Mouse (Mus musculus) erythroid progenitor cell, adult 5-6 weeks (primary cell): ENCODE results near the gene 2410015M20Rik. TPM values are rescaled to one million over a fixed set of nuclear protein-coding genes. Genes with fewer than 3 reads are reported as not detected.

Source experiments
- ATAC-seq: replicated peaks from 2 replicates; pipeline ENCODE4 v1.8.0; 2016; ENCODE audit warnings: moderate number of reproducible peaks, mild to moderate bottlenecking, moderate TSS enrichment, inconsistent platforms; ENCODE audit not compliant: poor library complexity, low FRiP score, severe bottlenecking
- total RNA-seq, 2 experiments: library from RNA; stranded (forward) in 1 of 2; stranded (reverse) in 1 of 2; fragments of 150-400 nt in 1 of 2; fragments of 186-747, 209-891 nt in 1 of 2; gene quantifications; 2 replicates each; pipeline versions ENCODE4 v1.2.3 to v1.2.4; 2015 to 2017; ENCODE audit warnings: low replicate concordance in 2 of 2

2410015M20Rik gene
- total RNA-seq, 2 experiments from 2014 or later = 20.7 to 21.8 TPM

DNA sequence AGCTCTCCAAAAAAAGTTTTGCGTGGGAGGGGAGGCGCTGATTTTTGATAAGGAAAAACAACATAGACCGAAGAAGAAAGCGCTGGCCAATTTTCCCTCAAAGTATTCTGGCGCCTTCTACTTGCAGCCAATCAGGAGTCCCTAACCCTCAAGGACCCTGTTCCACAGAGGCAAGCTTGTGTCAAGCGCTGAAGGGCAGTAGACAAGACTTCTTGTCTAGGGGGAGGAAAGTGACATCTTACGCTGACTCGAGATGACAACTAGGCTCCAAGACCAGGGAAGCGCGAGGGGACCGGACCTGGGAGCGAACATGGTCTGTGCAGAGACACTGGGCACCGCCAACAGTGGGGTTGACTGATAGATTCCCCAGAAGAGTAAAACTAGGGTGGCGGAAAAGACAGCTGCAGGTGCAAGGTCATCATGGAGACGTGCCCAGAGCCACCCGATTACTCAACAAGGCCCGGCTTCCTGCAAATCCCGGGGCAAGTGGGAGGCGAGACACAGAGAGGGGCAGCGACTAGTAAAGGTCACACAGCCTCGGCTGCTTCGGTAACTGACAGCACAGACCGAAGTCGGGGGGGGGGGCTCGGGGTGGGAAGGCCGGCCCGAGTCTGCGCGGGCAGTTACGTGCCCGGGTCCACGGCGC is 25.8 kb downstream of the 2410015M20Rik start:
- no peak for ATAC-seq

DNA sequence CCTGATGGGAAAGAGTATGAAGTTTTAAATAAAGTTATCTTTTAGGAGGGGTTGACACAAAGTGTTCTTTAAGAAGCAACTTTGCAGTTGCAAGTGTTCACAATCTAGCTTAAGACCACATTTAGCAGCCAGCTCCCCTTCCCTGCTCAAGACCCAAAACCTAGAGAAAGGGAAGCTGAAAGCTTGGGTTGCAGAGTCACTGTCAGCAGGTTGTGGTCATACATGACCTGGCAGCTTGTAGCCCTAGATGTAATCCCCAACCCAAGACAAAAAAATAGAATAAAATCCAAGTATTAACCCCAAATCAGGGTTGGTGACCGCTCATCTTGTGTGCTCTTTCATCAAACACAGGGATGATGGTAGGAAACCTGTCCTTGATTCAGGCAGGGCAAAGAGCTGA is 26.5 kb downstream of the 2410015M20Rik start:
- ATAC-seq = no peak

DNA sequence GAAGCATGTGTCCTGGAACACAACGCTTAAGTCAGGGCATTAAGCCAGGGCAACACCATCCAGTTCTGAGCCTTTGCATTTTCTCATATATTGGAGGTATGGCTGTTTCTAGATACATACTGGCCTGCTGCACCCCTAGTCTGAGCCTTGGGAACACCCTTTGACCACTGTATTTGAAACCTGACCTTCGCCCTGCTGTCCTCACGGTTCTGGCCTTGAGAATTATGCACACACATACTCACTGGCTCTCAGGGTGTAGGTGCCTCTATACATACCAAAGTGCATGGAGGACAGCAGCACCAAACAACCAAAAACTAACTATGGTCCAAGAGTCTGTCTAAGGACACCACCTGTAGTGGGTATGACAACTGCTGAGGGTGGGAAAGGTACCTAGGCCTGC is 36.6 kb downstream of the 2410015M20Rik start:
- ATAC-seq = no peak

DNA sequence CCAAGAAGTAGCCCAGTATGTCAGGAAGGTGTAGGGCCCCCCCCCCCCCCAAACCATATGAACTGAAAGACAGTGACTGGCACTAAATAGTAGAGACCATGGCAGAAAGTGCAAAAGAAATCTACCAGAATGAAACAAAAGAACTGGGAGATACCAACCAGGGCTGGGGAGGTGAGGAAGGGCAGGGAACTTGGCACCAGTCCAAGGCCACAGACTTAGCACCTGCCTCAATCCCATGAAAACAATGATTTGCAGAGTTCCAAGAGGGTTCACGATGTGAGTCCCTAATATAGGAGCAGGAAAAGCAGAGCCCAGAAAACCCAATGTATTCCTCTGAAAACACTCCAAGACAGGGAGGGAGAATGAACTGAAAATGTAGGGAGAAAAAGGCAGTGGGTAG is 37.4 kb downstream of the 2410015M20Rik start:
- ATAC-seq = no peak

DNA sequence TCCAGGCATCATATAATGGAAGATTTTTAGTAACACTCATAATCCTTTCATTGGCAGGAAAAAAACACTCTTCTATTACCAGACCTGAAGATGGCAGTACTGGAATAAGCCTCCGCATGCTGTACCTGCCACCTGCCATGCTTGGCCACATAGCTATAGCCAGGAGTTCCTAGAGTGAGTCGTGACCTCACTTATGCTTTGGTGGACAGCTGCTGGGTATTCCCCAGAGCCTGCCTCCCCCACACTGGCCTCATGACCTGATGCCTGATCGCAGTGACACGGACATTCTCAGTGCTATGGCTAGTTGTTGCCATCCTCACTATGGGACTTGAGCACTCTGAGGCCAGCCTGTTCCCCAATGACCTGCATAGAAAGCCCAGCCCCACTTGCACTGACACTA is 39.3 kb downstream of the 2410015M20Rik start:
- no peak for ATAC-seq

DNA sequence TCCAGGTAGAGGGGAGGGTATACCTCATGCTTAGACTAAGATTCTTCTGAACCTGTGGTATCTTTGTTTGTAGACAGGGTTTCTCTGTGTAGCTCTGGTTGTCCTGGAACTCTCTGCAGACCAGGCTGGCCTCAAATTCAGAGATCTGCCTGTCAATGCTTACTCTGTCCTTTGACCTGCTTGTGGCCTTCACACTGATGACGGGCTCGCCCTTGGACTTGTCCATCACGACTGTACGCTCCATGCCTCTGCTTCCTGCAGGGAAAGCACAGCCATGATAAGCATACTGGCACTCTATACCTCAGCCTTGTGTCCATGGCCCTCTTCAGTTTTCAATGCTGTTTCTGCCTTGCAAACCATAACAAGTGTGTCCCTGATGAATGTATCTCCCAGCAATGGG is 42.2 kb downstream of the 2410015M20Rik start:
- no peak for ATAC-seq

DNA sequence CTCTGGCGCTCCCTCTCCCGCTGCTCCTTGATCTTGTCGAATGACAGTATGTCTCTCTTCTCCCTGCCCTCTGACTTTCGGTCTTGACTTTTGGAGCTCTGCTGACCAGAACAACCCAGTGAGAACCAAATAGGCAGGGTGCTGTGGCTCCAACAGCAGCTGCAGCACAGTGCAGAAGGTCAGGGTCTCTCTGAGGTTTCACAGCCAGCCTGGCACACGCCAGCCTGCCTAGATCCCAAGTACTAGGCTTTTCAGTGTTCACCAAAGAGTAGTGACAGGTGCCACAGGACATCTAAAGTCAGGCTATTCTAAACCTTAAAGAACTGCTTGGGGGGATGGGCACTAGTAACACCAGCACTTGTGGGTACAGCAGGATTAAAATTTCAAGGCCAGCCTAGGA is 42.7 kb downstream of the 2410015M20Rik start:
- no peak for ATAC-seq

DNA sequence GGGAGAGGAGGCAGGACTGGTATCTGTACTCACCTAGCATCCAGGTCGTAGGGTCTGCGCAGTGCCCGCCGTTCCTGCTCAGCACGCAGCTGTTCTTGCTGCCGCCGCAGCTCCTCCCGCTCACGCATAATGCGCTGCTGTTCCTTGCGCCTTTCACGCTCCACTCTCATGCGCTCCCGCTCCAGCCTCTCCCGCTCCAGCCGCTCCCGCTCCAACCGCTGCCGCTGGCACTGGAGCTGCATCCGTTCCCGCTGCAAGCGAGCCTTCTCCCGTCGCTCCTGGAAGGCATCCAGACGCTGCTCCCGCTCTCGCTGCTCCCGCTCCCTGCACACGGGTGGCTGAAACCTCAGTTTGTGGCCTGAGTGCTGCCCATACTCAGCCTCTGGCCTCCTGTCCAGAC is 43.3 kb downstream of the 2410015M20Rik start:
- ATAC-seq = no peak

DNA sequence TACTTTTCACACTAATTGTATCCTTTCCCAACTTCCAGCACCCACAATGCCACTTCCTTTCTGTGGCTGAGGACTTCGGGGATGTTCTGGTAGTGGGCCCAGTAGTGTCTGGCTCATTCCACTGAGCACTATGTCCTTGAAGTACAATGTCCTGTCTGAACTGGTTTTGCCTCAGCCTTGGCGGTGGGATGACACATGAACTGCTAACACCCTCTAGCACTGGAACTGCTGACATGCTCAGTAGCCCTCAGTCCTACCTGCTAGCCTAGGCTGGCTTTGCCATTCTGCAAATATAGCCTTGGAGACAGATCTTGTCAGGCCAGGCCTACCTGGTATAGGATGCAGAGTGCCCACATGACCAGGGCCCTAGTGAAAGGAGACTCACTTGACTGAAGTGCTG is 47.7 kb downstream of the 2410015M20Rik start:
- no peak for ATAC-seq

DNA sequence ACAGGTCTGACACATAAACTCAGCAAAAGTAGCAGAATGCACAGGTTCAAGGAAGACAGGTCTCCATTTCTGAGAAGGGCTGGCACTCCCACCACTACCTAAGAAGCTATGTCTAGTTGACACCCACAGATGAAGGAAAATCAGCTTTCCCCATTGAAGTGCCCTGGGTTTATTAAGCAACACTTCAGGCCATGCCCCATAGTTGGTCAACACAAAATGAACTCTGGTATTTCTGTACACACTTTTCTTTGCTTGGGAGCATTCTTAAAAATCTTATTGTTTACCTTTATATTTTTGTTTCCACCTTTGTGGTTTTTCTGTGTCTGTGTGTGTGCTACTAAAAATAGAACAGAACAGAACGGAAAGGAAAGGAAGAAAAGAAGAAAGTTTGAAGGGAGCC is 49.4 kb downstream of the 2410015M20Rik start:
- no peak for ATAC-seq

DNA sequence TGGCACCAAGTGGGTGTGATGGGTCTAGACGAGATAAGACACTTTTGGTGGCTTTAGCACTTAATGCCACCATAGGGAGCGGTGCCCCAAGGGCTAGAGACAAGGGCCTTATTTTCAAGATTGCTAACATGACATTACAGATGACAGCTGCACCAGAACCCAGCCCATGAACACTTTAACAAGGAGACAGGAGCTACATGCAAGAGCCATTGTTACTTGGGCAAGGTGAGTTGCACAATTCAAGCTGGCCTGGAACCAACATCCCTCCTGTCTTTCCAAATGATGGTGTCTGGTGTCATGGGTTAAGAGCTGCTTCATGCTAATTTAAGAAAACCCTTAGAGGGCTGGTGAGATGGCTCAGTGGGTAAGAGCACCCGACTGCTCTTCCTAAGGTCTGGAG is 50.2 kb downstream of the 2410015M20Rik start:
- no peak for ATAC-seq

DNA sequence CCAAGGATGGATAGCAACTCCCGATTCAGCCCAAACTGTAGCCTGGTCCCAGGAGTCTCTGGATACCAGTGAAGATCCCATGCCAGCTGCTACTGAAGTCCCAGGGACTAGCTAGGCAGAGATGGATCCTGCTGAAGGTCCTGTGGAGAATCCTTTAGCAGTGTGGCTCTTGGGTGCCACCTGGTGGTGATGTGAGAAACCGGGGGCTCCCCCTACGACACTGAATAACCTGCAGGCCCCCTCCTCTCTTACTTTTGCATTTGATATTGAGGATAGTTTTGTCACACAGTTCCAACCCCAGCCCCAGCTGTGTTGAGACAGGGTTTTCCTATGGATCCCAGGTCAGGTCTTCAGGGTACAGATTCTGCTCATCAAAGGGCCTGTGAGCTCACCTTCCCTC is 51.1 kb downstream of the 2410015M20Rik start:
- peak; percentile 61; the same call in 1 of the 2 replicates for ATAC-seq

Other genes starting within 250 kb of the 2410015M20Rik start
- 7.9 and 10.9 TPM in 2 replicates for gene Ptprs, start 133.3 kb downstream of the 2410015M20Rik start, total RNA-seq (2015; ENCODE audit: low replicate concordance)
- gene Ptprs, start 133.3 kb downstream of the 2410015M20Rik start, total RNA-seq (2017; ENCODE audit: low replicate concordance) = 2.1 and 4.7 TPM in 2 replicates
- gene Znrf4, start 97.3 kb downstream of the 2410015M20Rik start, total RNA-seq (2015; ENCODE audit: low replicate concordance) = not detected in 2 replicates
- not detected in 2 replicates for gene Znrf4, start 97.3 kb downstream of the 2410015M20Rik start, total RNA-seq (2017; ENCODE audit: low replicate concordance)
- gene Gm20219, start 55.4 kb downstream of the 2410015M20Rik start, total RNA-seq (2015; ENCODE audit: low replicate concordance) = 6.1 TPM in 1 of 2 replicates, not detected in the other
- 1.2 TPM in 1 of 2 replicates, not detected in the other for gene Gm20219, start 55.4 kb downstream of the 2410015M20Rik start, total RNA-seq (2017; ENCODE audit: low replicate concordance)
- 107 and 153 TPM in 2 replicates for gene Safb2, start 25.2 kb downstream of the 2410015M20Rik start, total RNA-seq (2015; ENCODE audit: low replicate concordance)
- 350 and 385 TPM in 2 replicates for gene Safb2, start 25.2 kb downstream of the 2410015M20Rik start, total RNA-seq (2017; ENCODE audit: low replicate concordance)
- 120 and 141 TPM in 2 replicates for gene Safb, start 24.9 kb downstream of the 2410015M20Rik start, total RNA-seq (2015; ENCODE audit: low replicate concordance)
- 189 and 314 TPM in 2 replicates for gene Safb, start 24.9 kb downstream of the 2410015M20Rik start, total RNA-seq (2017; ENCODE audit: low replicate concordance)
- 298 and 344 TPM in 2 replicates for gene Rpl36, start 3.6 kb upstream of the 2410015M20Rik start, total RNA-seq (2015; ENCODE audit: low replicate concordance)
- gene Rpl36, start 3.6 kb upstream of the 2410015M20Rik start, total RNA-seq (2017; ENCODE audit: low replicate concordance) = 203 and 323 TPM in 2 replicates
- gene Lonp1, start 17.1 kb upstream of the 2410015M20Rik start, total RNA-seq (2015; ENCODE audit: low replicate concordance) = 3.6 and 4.2 TPM in 2 replicates
- gene Lonp1, start 17.1 kb upstream of the 2410015M20Rik start, total RNA-seq (2017; ENCODE audit: low replicate concordance) = 9.5 and 15.0 TPM in 2 replicates
- gene Catsperd, start 18.4 kb upstream of the 2410015M20Rik start, total RNA-seq (2015; ENCODE audit: low replicate concordance) = not detected in 2 replicates
- not detected in 2 replicates for gene Catsperd, start 18.4 kb upstream of the 2410015M20Rik start, total RNA-seq (2017; ENCODE audit: low replicate concordance)
- gene Ranbp3, start 63.5 kb upstream of the 2410015M20Rik start, total RNA-seq (2015; ENCODE audit: low replicate concordance) = 51.1 and 73.9 TPM in 2 replicates
- 72.9 and 77.2 TPM in 2 replicates for gene Ranbp3, start 63.5 kb upstream of the 2410015M20Rik start, total RNA-seq (2017; ENCODE audit: low replicate concordance)
- 46.5 and 90.1 TPM in 2 replicates for gene Ndufa11, start 108.0 kb upstream of the 2410015M20Rik start, total RNA-seq (2015; ENCODE audit: low replicate concordance)
- gene Ndufa11, start 108.0 kb upstream of the 2410015M20Rik start, total RNA-seq (2017; ENCODE audit: low replicate concordance) = 54.2 and 67.9 TPM in 2 replicates
- 2.1 and 2.2 TPM in 2 replicates for gene Vmac, start 108.3 kb upstream of the 2410015M20Rik start, total RNA-seq (2015; ENCODE audit: low replicate concordance)
- gene Vmac, start 108.3 kb upstream of the 2410015M20Rik start, total RNA-seq (2017; ENCODE audit: low replicate concordance) = not detected in 2 replicates
- gene Nrtn, start 147.8 kb upstream of the 2410015M20Rik start, total RNA-seq (2015; ENCODE audit: low replicate concordance) = not detected in 2 replicates
- not detected in 2 replicates for gene Nrtn, start 147.8 kb upstream of the 2410015M20Rik start, total RNA-seq (2017; ENCODE audit: low replicate concordance)
- gene Dus3l, start 155.0 kb upstream of the 2410015M20Rik start, total RNA-seq (2015; ENCODE audit: low replicate concordance) = 6.5 and 7.1 TPM in 2 replicates
- gene Dus3l, start 155.0 kb upstream of the 2410015M20Rik start, total RNA-seq (2017; ENCODE audit: low replicate concordance) = 3.0 and 5.4 TPM in 2 replicates
- gene Prr22, start 160.5 kb upstream of the 2410015M20Rik start, total RNA-seq (2015; ENCODE audit: low replicate concordance) = not detected in 2 replicates
- gene Prr22, start 160.5 kb upstream of the 2410015M20Rik start, total RNA-seq (2017; ENCODE audit: low replicate concordance) = not detected in 2 replicates
- 101 and 107 TPM in 2 replicates for gene Rfx2, start 221.2 kb upstream of the 2410015M20Rik start, total RNA-seq (2015; ENCODE audit: low replicate concordance)
- 76.1 and 105 TPM in 2 replicates for gene Rfx2, start 221.2 kb upstream of the 2410015M20Rik start, total RNA-seq (2017; ENCODE audit: low replicate concordance)